Mouse (Mus musculus) layer of hippocampus, postnatal 25 days (tissue): ENCODE results near the gene Nusap1. TPM values are rescaled to one million over a fixed set of nuclear protein-coding genes. Genes with fewer than 3 reads are reported as not detected.
"Not testable (repeated sequence)": the region's sequence is repeated elsewhere in the genome, so short reads cannot be mapped to it uniquely, and the experiment has no call there.

Experiments
- DNase-seq, 2 experiments: peaks; one replicate each; pipeline ENCODE4 v3.0.0; 2022; ENCODE audit warnings: mixed read lengths in 2 of 2, low spot score in 1 of 2; ENCODE audit errors: extremely low spot score in 1 of 2
- total RNA-seq, 2 experiments: library from RNA; stranded (reverse); gene quantifications; 2 replicates each; pipeline ENCODE4 v1.2.3; 2021

Nusap1 gene
- under 1 TPM; 0.63 to 0.89 TPM for total RNA-seq

DNA sequence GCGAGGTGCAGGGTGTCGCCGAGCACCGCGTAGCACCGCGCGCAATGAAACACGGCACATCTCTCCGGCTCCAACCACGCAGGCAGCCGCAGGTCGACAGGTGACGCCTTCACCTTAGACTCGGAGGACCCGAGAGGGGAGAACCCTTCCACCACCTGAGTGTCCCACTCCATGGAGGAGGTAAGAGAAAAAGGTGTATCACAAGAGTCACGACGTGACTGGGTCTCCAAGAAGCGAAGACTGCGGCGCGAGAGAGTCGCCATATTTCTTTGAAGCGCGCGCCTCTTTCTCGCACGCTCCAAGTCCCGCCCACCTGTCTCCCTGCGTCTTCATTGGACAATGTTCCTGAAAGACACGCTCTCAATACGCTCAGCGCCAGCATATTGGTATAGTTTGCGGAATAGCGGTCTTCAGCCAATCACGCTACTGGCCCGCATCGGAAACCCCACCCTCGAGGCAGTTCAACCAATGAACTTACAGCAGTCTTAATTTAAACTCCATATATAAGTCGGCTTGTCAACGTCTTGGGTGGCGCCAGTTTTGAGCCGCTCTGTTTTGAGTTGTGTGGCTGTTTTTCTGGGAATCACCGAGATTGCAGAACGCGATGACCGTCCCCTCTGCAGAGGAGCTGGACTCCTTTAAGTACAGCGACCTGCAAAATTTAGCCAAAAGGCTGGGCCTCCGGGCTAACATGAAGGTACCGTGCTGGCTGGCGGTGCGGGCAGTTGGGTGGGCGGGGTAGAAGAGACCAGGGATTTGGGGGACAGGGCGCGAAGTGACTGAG, at the start of gene Nusap1, which contains the start of gene Oip5:
TSS of gene Nusap1 (plus strand) at position 100 of the 784 bp plus-strand sequence.
TSS of gene Oip5 (minus strand) at position 271 of the 784 bp plus-strand sequence.
- peak; percentile 58 to 79 for DNase-seq

- no peak for DNase-seq
These were observed 45.6 kb upstream of the Nusap1 start for GRCm38 (mm10) chr2:119572471-119572870.

- no peak for DNase-seq
These were observed 36.5 kb upstream of the Nusap1 start for GRCm38 (mm10) chr2:119581571-119581970.

DNA sequence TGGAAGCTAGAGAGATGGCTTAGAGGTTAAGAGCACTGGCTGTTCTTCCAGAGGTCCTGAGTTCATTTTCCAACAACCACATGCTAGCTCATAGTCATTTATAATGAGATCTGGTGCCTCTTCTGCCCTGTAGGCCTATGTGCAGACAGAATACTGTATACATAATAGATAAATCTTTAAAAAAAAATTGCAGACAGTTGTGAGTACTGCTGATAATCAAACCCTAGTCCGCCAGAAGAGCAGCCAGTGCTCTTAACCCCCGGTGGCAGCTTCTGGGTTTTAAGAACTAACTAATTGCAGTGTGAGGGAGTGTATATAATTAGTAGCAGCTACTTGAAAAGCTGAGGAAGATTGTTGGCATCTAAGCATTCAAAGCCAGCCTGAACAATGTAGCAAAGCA, 34.7 kb upstream of the Nusap1 start:
- no peak for DNase-seq

DNA sequence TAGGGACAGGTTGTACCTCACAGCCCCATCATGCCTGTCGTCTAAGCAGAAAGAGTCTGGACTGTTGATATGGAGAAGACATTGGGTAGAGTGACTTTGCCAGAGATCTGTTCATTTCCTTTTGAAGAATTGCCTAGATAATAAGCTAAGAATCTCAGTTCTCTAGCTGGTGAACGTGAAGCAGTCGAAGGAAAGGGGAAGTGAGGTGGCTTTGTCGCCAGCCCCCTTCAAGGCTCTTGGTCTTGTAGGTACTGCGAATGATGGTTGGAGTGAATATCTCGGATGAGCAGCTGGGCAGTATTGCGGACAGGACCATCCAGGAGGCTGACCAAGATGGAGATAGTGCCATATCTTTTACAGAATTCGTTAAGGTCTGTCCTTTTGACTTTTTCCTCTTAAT, 33.8 kb upstream of the Nusap1 start:
- no peak for DNase-seq

GRCm38 (mm10) chr2:119587383-119587782, 30.7 kb upstream of the Nusap1 start:
- peak in 1 of 2 experiments; percentile 47 for DNase-seq

DNA sequence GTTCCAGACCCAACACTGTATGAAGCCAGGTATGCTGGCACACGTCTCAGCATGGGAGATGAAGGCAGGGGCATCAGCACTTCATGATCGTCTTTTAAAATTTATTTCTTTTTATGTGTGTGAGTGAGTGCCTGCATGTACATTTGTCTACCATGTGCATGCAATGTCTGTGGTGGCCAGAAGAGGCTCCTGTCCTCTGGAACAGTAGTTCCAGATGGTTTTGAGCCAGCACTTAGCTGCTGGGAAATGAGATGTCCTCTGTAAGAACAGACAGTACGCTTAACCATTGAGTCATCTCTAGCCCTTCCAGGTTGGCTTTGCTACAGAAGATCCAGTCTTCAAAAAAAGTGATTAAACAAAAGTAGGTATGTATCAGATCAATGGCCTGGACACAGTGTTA, 26.9 kb upstream of the Nusap1 start:
- DNase-seq, result no peak

GRCm38 (mm10) chr2:119593765-119594112, 24.4 kb upstream of the Nusap1 start:
- no peak for DNase-seq

- peak; percentile 93 to 98 for DNase-seq
These were observed 23.8 kb upstream of the Nusap1 start for GRCm38 (mm10) chr2:119594113-119594981.

GRCm38 (mm10) chr2:119595308-119595707, 22.8 kb upstream of the Nusap1 start:
- no peak for DNase-seq

DNA sequence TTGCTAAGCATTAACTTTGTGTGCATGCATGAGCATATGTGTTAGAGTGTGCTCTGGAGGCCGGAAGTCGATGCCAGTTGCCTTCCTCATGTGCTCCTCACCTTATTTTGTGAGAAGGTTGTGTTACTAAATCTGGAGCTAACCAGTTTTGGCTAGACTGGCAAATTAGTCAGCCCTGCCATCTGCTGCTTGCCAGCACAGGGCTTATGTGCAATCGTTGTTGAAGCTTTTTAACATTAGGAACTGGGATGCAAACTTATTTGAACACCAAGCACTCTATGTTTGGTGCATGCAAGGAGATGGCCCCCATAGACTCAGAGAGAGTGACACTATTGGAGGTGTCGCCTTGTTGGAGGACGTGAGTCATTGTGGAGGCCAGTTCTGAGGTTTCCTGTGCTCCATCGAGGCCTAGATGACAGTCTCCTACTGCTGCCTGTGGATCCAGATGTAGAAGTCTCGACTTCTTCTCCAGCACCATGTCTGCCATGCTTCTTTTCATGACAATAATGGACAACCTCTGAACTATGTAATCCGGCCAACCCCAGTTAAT, 21.2 kb upstream of the Nusap1 start:
- DNase-seq, result no peak

GRCm38 (mm10) chr2:119601027-119601426, 17.1 kb upstream of the Nusap1 start:
- DNase-seq, result no peak

DNA sequence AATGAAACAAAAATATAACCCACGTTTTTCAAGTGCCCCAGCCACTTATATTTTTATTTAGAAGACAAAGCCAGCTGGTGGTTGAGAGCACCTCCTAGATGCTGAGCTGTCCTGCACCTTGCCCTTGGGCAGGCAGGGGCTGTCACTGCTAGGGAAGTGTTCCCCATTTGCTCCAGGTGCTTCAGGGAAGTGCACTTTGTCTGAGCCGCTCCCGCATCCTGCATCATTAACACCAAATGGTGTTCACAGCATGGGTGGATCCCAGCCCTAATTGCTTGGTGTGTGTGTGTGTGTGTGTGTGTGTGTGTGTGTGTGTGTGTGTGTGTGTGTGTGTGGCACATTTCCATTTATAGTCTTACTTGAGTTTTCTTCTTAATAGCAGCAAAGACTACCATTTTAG, 16.5 kb upstream of the Nusap1 start:
- not testable (repeated sequence) for DNase-seq

- no peak for DNase-seq
These were observed 15.6 kb upstream of the Nusap1 start for GRCm38 (mm10) chr2:119602488-119602887.

GRCm38 (mm10) chr2:119603909-119604308, 14.2 kb upstream of the Nusap1 start:
- DNase-seq, result no peak

- no peak for DNase-seq
These were observed 12.6 kb upstream of the Nusap1 start for GRCm38 (mm10) chr2:119605361-119605973.

GRCm38 (mm10) chr2:119607023-119607422, 11.1 kb upstream of the Nusap1 start:
- no peak for DNase-seq

DNA sequence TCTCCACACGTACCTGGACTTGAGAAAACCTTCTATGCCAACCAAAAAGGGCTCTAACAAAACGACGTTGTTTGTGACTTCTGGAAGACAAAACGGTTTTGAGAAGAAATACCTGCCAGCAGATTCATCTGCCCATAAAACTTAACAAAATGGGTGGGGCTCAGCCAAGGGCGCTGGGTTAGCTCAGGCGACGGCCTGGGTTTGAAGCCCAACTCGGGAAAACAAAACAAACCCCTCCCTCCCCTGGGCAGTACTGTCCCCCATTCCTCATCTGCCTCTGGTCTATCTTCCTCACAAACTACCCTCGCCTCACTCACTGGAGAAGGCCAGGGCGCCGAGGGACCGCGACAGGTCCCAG, 278 bp upstream of the Nusap1 start:
- no peak for DNase-seq

GRCm38 (mm10) chr2:119619002-119619401, 904 bp downstream of the Nusap1 start:
- DNase-seq, result not testable (repeated sequence)

DNA sequence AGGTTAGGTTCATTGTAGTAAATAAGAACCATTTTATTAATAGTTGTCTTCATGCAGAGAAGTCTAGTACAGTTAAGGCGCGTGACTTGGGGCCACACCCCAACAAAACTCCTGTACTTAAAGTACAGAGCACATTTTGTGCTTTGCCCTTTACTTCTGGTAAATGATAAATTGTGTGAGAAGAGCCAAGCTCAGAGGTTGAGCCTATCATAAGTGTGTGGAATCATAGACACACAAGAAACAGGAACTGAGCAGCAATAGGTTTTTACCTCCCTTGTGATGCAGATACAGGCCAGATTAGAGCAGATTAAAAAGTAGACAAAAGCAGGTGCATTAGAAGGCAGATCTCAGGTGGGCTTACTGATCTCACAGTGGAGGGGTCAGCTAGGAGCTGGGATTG, 3.2 kb downstream of the Nusap1 start:
- DNase-seq, result no peak

DNA sequence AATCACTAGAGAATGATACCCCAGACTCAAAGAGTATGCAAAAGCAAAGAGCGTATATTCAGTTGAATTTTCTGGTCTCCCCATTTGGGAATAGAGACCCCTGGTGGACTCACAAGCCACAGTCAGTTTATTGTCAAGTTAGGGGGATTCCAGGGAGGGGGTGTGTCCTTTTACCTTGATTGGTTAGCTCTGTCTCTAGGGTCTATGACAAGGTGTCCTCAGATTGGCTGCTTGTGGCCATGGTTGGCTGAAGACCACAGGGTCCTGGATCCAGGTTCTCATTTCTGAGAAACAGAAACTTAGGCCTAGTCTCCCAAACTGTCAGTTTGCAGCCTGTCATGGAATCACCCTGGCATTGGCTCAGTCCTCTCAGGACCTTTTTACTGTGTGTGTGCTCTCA, 18.7 kb downstream of the Nusap1 start:
- no peak for DNase-seq
